Mouse (Mus musculus): ENCODE measurements around the gene St7. TPM values are rescaled to one million over a fixed set of nuclear protein-coding genes. Genes with fewer than 3 reads are reported as not detected.

Gene St7
- polyA plus RNA-seq, 1 experiment from 2014 or later = 63.4 TPM

DNA sequence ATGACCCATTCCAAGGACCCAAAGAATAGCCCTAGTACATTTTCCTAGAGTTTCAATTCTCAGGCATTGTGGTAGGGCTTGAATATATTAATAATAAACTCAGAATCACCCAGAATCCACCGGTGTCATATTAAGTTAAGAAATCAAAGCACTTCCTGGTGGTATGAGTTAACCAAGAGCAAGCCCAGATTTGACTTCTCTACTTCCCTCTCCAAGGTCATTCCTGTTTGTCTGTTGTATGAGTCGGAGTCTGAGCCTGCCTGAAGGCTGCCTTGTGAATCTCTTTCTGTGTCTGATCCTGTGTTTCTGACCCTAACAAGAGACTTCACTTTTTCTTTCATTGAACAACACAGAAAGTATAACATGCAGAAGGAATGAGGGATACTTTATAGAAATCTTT is 118.3 kb downstream of the St7 start:
- WGBS = 81% methylated on average over 2 of the region's 2 CpGs
- H3K4me2 ChIP-seq = no peak overlapping the region

DNA sequence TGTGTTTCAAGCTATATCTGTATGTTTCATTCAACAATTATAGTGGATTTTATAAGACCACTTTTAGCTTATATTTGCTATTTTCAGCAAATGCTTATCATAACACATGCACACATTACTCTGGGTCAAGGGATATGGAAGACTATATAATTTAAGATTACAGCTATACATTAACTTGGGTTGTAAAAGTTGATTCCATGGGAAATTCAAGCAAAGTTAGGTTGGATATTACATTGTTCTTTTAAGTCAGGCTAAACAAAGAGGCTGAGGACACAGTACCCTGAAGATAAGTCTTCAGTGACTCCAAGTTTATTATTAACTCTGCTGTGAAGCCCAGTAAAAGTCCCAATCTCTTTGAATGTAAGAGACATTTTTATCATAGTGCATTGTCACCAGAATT is 118.8 kb downstream of the St7 start:
- H3K36me3 ChIP-seq (replicated peaks) = no peaks in the 10 kb centered on the region
- no peak overlapping the region for H3K27ac ChIP-seq
- H3K9ac ChIP-seq = no peak overlapping the region
- no peaks in the 10 kb centered on the region for H3K9me3 ChIP-seq
- ATAC-seq (replicated peaks) = no peak
- no peak overlapping the region for H3K4me2 ChIP-seq
- no peak overlapping the region for H3K4me3 ChIP-seq
- no peaks in the 10 kb centered on the region for H3K27me3 ChIP-seq (replicated peaks)
- peaks cover 23% of the 10 kb centered on the region for H3K4me1 ChIP-seq

More for the DNA sequence above, 118.3 kb downstream of the St7 start:
- no peaks in the 10 kb centered on the region for H3K27me3 ChIP-seq (replicated peaks)
- H3K27ac ChIP-seq = no peak overlapping the region
- ATAC-seq (replicated peaks) = no peak
- no peaks in the 10 kb centered on the region for H3K9me3 ChIP-seq
- no peak overlapping the region for H3K4me3 ChIP-seq
- H3K4me1 ChIP-seq = peaks cover 24% of the 10 kb centered on the region
- no peak overlapping the region for H3K9ac ChIP-seq
- no peaks in the 10 kb centered on the region for H3K36me3 ChIP-seq (replicated peaks)

DNA sequence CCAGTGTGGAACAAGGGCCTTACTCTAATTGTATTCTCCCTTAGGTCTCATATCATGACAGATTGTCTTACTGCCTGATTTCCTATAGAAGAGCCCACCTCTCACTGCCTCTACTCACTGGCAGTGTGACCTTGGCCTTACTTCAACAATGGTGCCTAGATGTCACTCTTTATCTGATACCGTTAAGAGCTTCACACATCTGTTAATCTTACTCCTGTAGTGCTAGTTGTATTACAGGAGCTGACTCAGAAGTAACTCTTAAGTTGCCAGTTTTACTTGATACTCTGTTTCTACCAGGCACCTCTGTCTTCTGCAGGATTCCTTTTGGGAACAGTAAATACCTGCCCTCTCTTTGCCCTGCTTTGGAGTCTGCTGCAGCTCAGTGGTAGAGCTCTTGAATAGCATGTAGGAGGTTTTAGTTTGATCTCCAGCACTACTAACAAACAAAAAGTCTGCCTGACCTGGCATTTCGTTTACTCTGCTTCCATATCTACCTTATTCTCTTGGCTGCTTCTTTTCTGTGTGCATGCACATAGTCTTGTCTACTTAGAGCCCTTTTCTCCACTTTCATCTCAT is 121.4 kb downstream of the St7 start:
- no peak overlapping the region for H3K27ac ChIP-seq

GRCm38 (mm10) chr6:17816865-17817435 is 124.2 kb downstream of the St7 start:
- H3K27ac ChIP-seq = 0 out of 2 replicates have a peak overlapping the region, but pooled peaks have one; percentile 28
- H3K9me3 ChIP-seq = no peaks in the 10 kb centered on the region
- H3K27me3 ChIP-seq (replicated peaks) = no peaks in the 10 kb centered on the region
- no peak overlapping the region for H3K9ac ChIP-seq
- 21% methylated on average over 3 of the region's 3 CpGs for WGBS
- ATAC-seq (replicated peaks) = peak; percentile 53
- H3K4me1 ChIP-seq = peaks cover 24% of the 10 kb centered on the region
- no peak overlapping the region for H3K4me2 ChIP-seq
- no peaks in the 10 kb centered on the region for H3K36me3 ChIP-seq (replicated peaks)
- H3K4me3 ChIP-seq = no peak overlapping the region

More for the DNA sequence above, 121.4 kb downstream of the St7 start:
- Histone ChIP-seq H3K4me1 (peaks cover 24% of the 10 kb centered on the region), H3K4me3 (no peak overlapping the region), H3K36me3 (replicated peaks) (no peaks in the 10 kb centered on the region), H3K4me2 (no peak overlapping the region), H3K9ac (no peak overlapping the region), H3K9me3 (no peaks in the 10 kb centered on the region), H3K27me3 (replicated peaks) (no peaks in the 10 kb centered on the region)
- no peak for ATAC-seq (replicated peaks)
- WGBS = 44% methylated on average over 2 of the region's 2 CpGs

DNA sequence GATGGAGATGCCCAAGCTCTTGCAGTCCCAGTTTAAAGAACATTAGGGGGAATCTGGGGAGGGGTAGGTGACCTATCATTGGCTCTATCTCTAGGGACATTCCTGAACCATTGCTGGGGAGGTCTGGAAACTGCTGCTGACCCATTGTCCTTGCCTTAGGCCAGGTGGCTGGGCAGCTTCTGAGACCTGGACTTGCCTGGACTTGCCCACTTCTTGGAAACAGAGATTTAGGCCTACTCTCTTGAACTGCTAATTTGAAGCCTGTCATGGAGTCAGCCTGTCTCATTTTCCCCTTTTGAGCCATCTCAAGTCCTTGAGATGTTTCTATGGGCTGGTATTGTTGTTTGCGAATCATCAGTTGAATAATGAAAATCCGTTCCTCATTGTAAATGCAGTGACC is 130.9 kb downstream of the St7 start:
- ATAC-seq (replicated peaks) = no peak
- 95% methylated on average over 2 of the region's 2 CpGs for WGBS
- H3K4me2 ChIP-seq = no peak overlapping the region

DNA sequence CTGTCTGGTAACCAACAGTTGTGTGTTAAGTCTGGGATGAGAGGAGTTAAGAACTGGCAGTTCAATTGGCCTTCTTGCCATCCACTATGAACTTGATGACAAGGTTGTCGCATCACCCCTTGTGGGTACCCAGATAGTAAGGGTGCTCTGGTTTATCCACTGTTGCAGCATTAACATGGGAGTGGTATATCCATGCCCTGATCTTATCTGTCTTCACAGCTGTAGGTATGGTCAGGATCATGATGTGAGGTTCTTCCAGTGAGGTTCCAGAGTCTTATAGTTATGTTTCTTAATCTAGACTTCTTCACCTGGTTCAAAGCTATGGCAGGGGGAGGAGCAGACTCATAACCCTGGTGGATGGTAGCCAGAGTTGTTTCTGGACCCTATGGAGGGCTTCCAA is 132.0 kb downstream of the St7 start:
- H3K4me2 ChIP-seq = no peak overlapping the region
- ATAC-seq (replicated peaks) = no peak
- no peak overlapping the region for H3K4me3 ChIP-seq
- no peak overlapping the region for H3K9ac ChIP-seq
- H3K9me3 ChIP-seq = no peaks in the 10 kb centered on the region
- no peak overlapping the region for H3K27ac ChIP-seq
- H3K4me1 ChIP-seq = no peaks in the 10 kb centered on the region
- WGBS = 100% methylated on average over 1 of the region's 1 CpGs
- H3K27me3 ChIP-seq (replicated peaks) = no peaks in the 10 kb centered on the region
- 0 out of 2 replicates have a peak, but pooled peaks cover 5% of the 10 kb centered on the region for H3K36me3 ChIP-seq (replicated peaks)

More for the DNA sequence above, 130.9 kb downstream of the St7 start:
- H3K4me1 ChIP-seq = no peaks in the 10 kb centered on the region
- no peak overlapping the region for H3K9ac ChIP-seq
- H3K27ac ChIP-seq = no peak overlapping the region
- no peak overlapping the region for H3K4me3 ChIP-seq
- no peaks in the 10 kb centered on the region for H3K27me3 ChIP-seq (replicated peaks)
- no peaks in the 10 kb centered on the region for H3K36me3 ChIP-seq (replicated peaks)
- H3K9me3 ChIP-seq = no peaks in the 10 kb centered on the region

- Histone ChIP-seq H3K4me3 (no peak overlapping the region), H3K9ac (no peak overlapping the region), H3K4me1 (no peaks in the 10 kb centered on the region), H3K36me3 (replicated peaks) (peaks cover 15% of the 10 kb centered on the region; the same call in 1 of the 2 replicates), H3K4me2 (no peak overlapping the region), H3K27me3 (replicated peaks) (no peaks in the 10 kb centered on the region), H3K27ac (no peak overlapping the region), H3K9me3 (peaks cover 2% of the 10 kb centered on the region; the same call in 1 of the 2 replicates)
- no peak for ATAC-seq (replicated peaks)
- WGBS = 86% methylated on average over 4 of the region's 4 CpGs
Observed at GRCm38 (mm10) chr6:17828382-17828781, 135.6 kb downstream of the St7 start.

DNA sequence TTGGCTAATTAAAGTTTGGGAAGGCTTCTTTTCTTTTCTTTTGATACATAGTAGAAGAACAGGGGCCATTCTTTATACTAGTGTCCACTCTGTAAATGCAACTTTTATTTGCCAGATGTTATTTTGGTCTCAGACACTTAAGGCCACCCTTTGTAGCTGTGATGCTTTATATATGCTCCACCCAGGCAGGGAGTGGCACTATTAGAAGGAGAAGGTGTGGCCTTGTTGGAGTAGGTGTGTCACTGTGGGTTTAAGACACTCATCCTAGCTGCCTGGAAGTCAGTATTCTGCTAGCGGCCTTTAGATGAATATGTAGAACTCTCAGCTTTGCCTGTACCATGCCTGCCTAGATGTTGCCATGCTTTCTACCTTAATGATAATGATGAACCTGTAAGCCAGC is 137.2 kb downstream of the St7 start:
- Histone ChIP-seq H3K4me3 (no peak overlapping the region), H3K36me3 (replicated peaks) (peaks cover 15% of the 10 kb centered on the region; the same call in 1 of the 2 replicates), H3K27me3 (replicated peaks) (no peaks in the 10 kb centered on the region), H3K9me3 (peaks cover 2% of the 10 kb centered on the region; the same call in 1 of the 2 replicates), H3K9ac (no peak overlapping the region), H3K4me1 (no peaks in the 10 kb centered on the region), H3K27ac (no peak overlapping the region), H3K4me2 (no peak overlapping the region)
- WGBS = 94% methylated on average over 1 of the region's 1 CpGs
- ATAC-seq (replicated peaks) = no peak

DNA sequence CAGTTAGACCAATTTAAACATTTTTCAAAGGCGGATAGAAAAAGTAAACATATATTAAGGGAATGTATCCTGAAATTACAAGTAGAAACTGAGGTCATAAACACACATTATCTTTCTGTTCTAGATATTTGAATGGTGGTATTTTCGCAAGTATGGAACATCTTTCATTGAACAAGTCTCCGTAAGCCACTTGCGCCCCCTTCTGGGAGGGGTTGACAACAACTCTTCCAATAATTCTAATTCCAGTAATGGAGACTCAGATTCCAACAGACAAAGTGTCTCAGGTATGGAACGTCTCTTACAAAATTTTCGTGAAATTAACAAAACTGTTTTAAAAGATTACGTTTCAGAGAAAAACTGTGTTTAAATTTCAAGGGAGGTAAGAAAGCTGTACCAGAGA is 141.8 kb downstream of the St7 start:
- H3K27ac ChIP-seq = no peak overlapping the region
- H3K27me3 ChIP-seq (replicated peaks) = no peaks in the 10 kb centered on the region
- H3K4me3 ChIP-seq = no peak overlapping the region
- ATAC-seq (replicated peaks) = no peak
- no peaks in the 10 kb centered on the region for H3K4me1 ChIP-seq
- H3K9me3 ChIP-seq = peaks cover 2% of the 10 kb centered on the region; the same call in 1 of the 2 replicates
- H3K36me3 ChIP-seq (replicated peaks) = peaks cover 12% of the 10 kb centered on the region; the same call in 1 of the 2 replicates
- no peak overlapping the region for H3K4me2 ChIP-seq
- H3K9ac ChIP-seq = no peak overlapping the region
- 38% methylated on average over 7 of the region's 7 CpGs for WGBS

DNA sequence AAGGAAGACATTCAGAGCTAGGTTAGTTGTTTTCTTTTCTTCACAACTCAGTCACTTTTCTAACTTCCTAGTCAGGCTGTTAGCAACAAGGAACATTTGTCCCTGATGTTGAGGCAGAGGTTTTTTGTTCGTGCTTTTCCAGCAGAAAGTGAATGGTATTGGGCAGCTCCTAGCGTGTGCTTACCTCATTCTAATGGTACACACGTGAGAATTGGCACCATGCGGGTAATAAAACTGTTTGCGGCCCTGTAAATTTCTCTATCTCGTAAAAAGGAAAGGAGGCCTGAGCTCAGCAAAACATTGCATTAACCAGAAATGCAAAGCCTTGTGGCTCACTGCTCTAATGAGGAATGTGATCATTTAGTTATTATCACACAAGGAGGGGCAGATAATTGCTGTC is 143.0 kb downstream of the St7 start:
- Histone ChIP-seq H3K27me3 (replicated peaks) (no peaks in the 10 kb centered on the region), H3K4me3 (no peak overlapping the region), H3K9ac (no peak overlapping the region), H3K9me3 (no peaks in the 10 kb centered on the region), H3K27ac (no peak overlapping the region), H3K36me3 (replicated peaks) (0 out of 2 replicates have a peak, but pooled peaks cover 2% of the 10 kb centered on the region), H3K4me1 (no peaks in the 10 kb centered on the region), H3K4me2 (no peak overlapping the region)
- ATAC-seq (replicated peaks) = no peak
- 81% methylated on average over 6 of the region's 6 CpGs for WGBS

- no peak for ATAC-seq (replicated peaks)
- Histone ChIP-seq H3K4me1 (no peaks in the 10 kb centered on the region), H3K36me3 (replicated peaks) (0 out of 2 replicates have a peak, but pooled peaks cover 3% of the 10 kb centered on the region), H3K9ac (no peak overlapping the region), H3K4me3 (no peak overlapping the region), H3K27me3 (replicated peaks) (no peaks in the 10 kb centered on the region), H3K4me2 (no peak overlapping the region), H3K27ac (no peak overlapping the region), H3K9me3 (no peaks in the 10 kb centered on the region)
- 88% methylated on average over 1 of the region's 1 CpGs for WGBS
Observed at GRCm38 (mm10) chr6:17837676-17838075, 144.9 kb downstream of the St7 start.

- Histone ChIP-seq H3K27me3 (replicated peaks) (no peaks in the 10 kb centered on the region), H3K4me3 (no peak overlapping the region), H3K9me3 (no peaks in the 10 kb centered on the region), H3K4me1 (no peaks in the 10 kb centered on the region), H3K9ac (no peak overlapping the region), H3K27ac (no peak overlapping the region), H3K36me3 (replicated peaks) (0 out of 2 replicates have a peak, but pooled peaks cover 3% of the 10 kb centered on the region), H3K4me2 (no peak overlapping the region)
- WGBS = 79% methylated on average over 29 of the region's 29 CpGs
- ATAC-seq (replicated peaks) = no peak; the same call in 1 of the 2 replicates
Observed at GRCm38 (mm10) chr6:17840431-17840830, 147.7 kb downstream of the St7 start.

GRCm38 (mm10) chr6:17842759-17843158 is 150.0 kb downstream of the St7 start:
- Histone ChIP-seq H3K27me3 (replicated peaks) (no peaks in the 10 kb centered on the region), H3K27ac (no peak overlapping the region), H3K4me1 (no peaks in the 10 kb centered on the region), H3K4me3 (no peak overlapping the region), H3K36me3 (replicated peaks) (0 out of 2 replicates have a peak, but pooled peaks cover 14% of the 10 kb centered on the region), H3K9ac (no peak overlapping the region), H3K4me2 (no peak overlapping the region), H3K9me3 (no peaks in the 10 kb centered on the region)
- ATAC-seq (replicated peaks) = no peak
- WGBS = 40% methylated on average over 3 of the region's 3 CpGs

Data from midbrain, embryonic 15.5 days (tissue).